Mouse (Mus musculus) lung, postnatal 0 days (tissue): ENCODE measurements around the gene Vmn1r104. TPM values are rescaled to one million over a fixed set of nuclear protein-coding genes. Genes with fewer than 3 reads are reported as not detected.
"Not testable (repeated sequence)": the region's sequence is repeated elsewhere in the genome, so short reads cannot be mapped to it uniquely, and the experiment has no call there.

Source experiments
- ATAC-seq: fragments of 200-750 bp; cut with Nextera tagmentation; 2 replicates; pipeline ENCODE4 v1.8.0; 2017; ENCODE audit warnings: moderate library complexity
- DNase-seq: peaks from one replicate; pipeline ENCODE4 v3.0.0-alpha.2; 2016; ENCODE audit warnings: low spot score
- H3K27ac ChIP-seq: fragments of 300-500 bp; sonication (generic); 2 replicates; pipeline ENCODE4 v1.5.1; 2014; ENCODE audit warnings: antibody characterized with exemption, mild to moderate bottlenecking, low read length, mixed read lengths
- H3K27me3 ChIP-seq: fragments of 300-500 bp; sonication (generic); replicated peaks from 2 replicates; pipeline ENCODE4 v1.6.1; 2014; ENCODE audit warnings: low read length, mixed read lengths; ENCODE audit not compliant: insufficient read depth
- H3K36me3 ChIP-seq: fragments of 300-500 bp; sonication (generic); 2 replicates; pipeline ENCODE4 v1.6.1; 2014; ENCODE audit warnings: low read length, mixed read lengths; ENCODE audit not compliant: insufficient read depth
- H3K4me1 ChIP-seq: fragments of 300-500 bp; sonication (generic); 2 replicates; pipeline ENCODE4 v1.6.1; 2014; ENCODE audit warnings: antibody characterized with exemption, low read depth, low read length, mixed read lengths; ENCODE audit not compliant: insufficient read depth
- H3K4me2 ChIP-seq: fragments of 300-500 bp; sonication (generic); replicated peaks from 2 replicates; pipeline ENCODE4 v1.6.1; 2014; ENCODE audit warnings: low read depth, mild to moderate bottlenecking, low read length, moderate library complexity, mixed read lengths
- H3K4me3 ChIP-seq: fragments of 300-500 bp; sonication (generic); 2 replicates; pipeline ENCODE4 v1.5.1; 2014; ENCODE audit warnings: low read depth, low read length
- H3K9ac ChIP-seq: fragments of 300-500 bp; sonication (generic); replicated peaks from 2 replicates; pipeline ENCODE4 v1.6.1; 2014; ENCODE audit warnings: low read depth, mild to moderate bottlenecking
- H3K9me3 ChIP-seq: fragments of 300-500 bp; sonication (generic); 2 replicates; pipeline ENCODE4 v1.6.1; 2016; ENCODE audit warnings: low read length, mixed read lengths
- WGBS: fragments of 180-500 bp; shearing (Covaris S2); extraction: QIAGEN DNeasy Blood & Tissue Kit; methylation state at CpG from one replicate; pipeline ENCODE4 v1.1.7; 2014; 5-methylcytosine and 5-hydroxymethylcytosine counted together
- polyA plus RNA-seq: library from polyadenylated mRNA; unstranded; fragments of >200 nt; fragmentation: Nextera tagmentation; extraction: Ambion mirVana; gene quantifications from 2 replicates; pipeline ENCODE4 v1.2.1, GENCODE M21; 2015

The Vmn1r104 gene
- polyA plus RNA-seq: not detected in 2 replicates

- no CpG with 5 or more reads among the region's 3 CpGs for whole genome bisulfite sequencing
- not testable (repeated sequence) for H3K27me3 ChIP-seq, H3K9ac ChIP-seq, H3K9me3 ChIP-seq, H3K4me1 ChIP-seq, H3K4me3 ChIP-seq, H3K4me2 ChIP-seq, DNase-seq, H3K27ac ChIP-seq, ATAC-seq, H3K36me3 ChIP-seq
Observed at GRCm38 (mm10) chr7:20533537-20533936, at the start of gene Vmn1r104. Vmn1r104 (plus strand) TSS chr7:20533837.

GRCm38 (mm10) chr7:20510434-20510833 is 23.2 kb upstream of the Vmn1r104 start, which contains the start of gene Vmn1r103:
Vmn1r103 (minus strand) TSS chr7:20510534.
- not testable (repeated sequence) for DNase-seq, ATAC-seq, H3K9me3 ChIP-seq, H3K27me3 ChIP-seq, H3K9ac ChIP-seq, H3K4me1 ChIP-seq, H3K27ac ChIP-seq, H3K4me3 ChIP-seq, H3K36me3 ChIP-seq, H3K4me2 ChIP-seq
- WGBS: no CpG with 5 or more reads among the region's 3 CpGs

GRCm38 (mm10) chr7:20545657-20546056 is 12.0 kb downstream of the Vmn1r104 start, which contains the start of gene Gm5726:
Gm5726 (minus strand) TSS chr7:20545757.
- H3K27me3 ChIP-seq, H3K36me3 ChIP-seq, H3K27ac ChIP-seq, H3K4me3 ChIP-seq, H3K9me3 ChIP-seq, H3K9ac ChIP-seq, ATAC-seq, DNase-seq, H3K4me2 ChIP-seq, H3K4me1 ChIP-seq: not testable (repeated sequence)
- no CpG with 5 or more reads among the region's 1 CpGs for WGBS

GRCm38 (mm10) chr7:20576141-20576540 is 42.5 kb downstream of the Vmn1r104 start, which contains the start of gene Gm4141:
Gm4141 (minus strand) TSS chr7:20576241.
- not testable (repeated sequence) for H3K4me1 ChIP-seq, H3K4me3 ChIP-seq, H3K4me2 ChIP-seq, H3K9me3 ChIP-seq, ATAC-seq, H3K36me3 ChIP-seq, DNase-seq, H3K27me3 ChIP-seq, H3K27ac ChIP-seq, H3K9ac ChIP-seq
- no CpG with 5 or more reads among the region's 3 CpGs for WGBS

Other genes starting within 250 kb of the Vmn1r104 start
- gene Gm4133, start 199.8 kb upstream of the Vmn1r104 start, polyA plus RNA-seq: not detected in 2 replicates
- gene Gm5728, start 158.4 kb upstream of the Vmn1r104 start, polyA plus RNA-seq: not detected in 2 replicates
- not detected in 2 replicates for gene Vmn1r100, start 115.9 kb upstream of the Vmn1r104 start, polyA plus RNA-seq
- gene Vmn1r101, start 91.2 kb upstream of the Vmn1r104 start, polyA plus RNA-seq: not detected in 2 replicates
- not detected in 2 replicates for gene Gm10670, start 58.9 kb upstream of the Vmn1r104 start, polyA plus RNA-seq
- gene Vmn1r103, start 23.3 kb upstream of the Vmn1r104 start, polyA plus RNA-seq: not detected in 2 replicates
- gene Gm5726, start 11.9 kb downstream of the Vmn1r104 start, polyA plus RNA-seq: not detected in 2 replicates
- gene Gm4141, start 42.4 kb downstream of the Vmn1r104 start, polyA plus RNA-seq: not detected in 2 replicates
- gene Gm4513, start 65.2 kb downstream of the Vmn1r104 start, polyA plus RNA-seq: not detected in 2 replicates
- gene Vmn1r107, start 135.1 kb downstream of the Vmn1r104 start, polyA plus RNA-seq: not detected in 2 replicates
- gene Vmn1r111, start 169.4 kb downstream of the Vmn1r104 start, polyA plus RNA-seq: not detected in 2 replicates
- not detected in 2 replicates for gene Gm10668, start 196.8 kb downstream of the Vmn1r104 start, polyA plus RNA-seq
- not detected in 2 replicates for gene Vmn1r112, start 237.3 kb downstream of the Vmn1r104 start, polyA plus RNA-seq